Mouse (Mus musculus): ENCODE data around the gene Tia1.
"Not testable (repeated sequence)": the region's sequence is repeated elsewhere in the genome, so short reads cannot be mapped to it uniquely, and the experiment has no call there.

Tia1 gene

DNA sequence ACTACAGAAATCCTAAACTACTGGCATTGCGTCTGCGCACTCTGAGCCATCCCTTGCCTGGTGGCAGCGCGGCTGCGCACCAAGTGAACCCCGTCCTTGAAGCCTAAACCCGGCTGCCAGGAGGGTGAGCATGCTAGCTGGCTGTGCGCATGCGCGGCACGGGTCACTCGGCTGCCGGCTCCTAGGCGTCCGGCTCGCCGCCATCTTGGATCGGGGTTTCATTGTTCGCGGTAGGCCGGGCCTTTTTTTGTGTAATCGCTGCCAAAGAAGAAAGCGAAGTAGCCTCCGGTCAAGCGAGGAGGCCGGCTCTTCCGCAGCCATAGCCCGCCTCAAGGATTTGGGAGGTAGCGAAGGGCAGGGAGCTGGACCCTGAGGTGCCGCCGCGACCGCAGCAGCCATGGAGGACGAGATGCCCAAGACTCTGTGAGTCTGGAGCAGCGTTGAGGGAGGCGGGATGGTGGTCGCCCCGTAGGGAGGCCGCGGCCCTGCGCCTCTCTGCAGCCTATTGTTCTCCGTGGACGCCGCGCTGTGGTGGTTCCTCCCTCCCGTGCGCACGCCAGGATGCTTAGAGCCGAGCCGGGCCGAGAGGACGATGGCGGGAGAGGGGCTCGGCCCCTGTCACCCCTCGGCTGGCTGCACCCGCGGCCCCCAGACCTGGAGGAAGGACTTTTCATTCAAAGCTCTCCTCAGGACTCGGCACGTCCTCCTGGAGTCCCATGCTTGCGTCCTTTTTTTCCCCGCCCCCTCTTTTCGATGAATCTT, at the start of gene Tia1:
Gene Tia1, plus strand, starts transcription at position 120 of the 762 bp plus-strand sequence.
- peak; percentile 93 to 94 for DNase-seq

- DNase-seq, result no peak
Observed at GRCm38 (mm10) chr6:86354948-86355347, 49.1 kb upstream of the Tia1 start.

GRCm38 (mm10) chr6:86356956-86357355, 47.1 kb upstream of the Tia1 start:
- DNase-seq, result no peak

DNA sequence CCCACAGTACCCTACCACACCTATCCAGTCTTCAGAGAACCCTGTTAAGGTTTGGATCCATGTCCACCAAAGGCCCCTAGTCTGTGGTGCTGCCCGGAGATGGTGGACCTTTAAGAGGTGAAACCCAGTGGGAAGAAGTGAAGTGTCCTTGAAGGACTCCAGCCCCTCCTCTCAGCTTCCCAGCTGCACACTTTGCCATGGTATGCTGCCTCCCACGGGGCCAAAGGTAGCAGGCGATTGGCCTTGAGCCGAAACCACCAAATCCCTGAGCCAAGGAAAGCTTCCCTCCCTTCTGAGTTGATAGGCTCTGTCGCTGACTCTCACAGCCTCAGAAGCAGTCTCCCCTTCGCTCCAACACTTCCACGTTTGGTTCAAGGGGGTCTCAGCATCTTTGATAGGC, 43.3 kb upstream of the Tia1 start:
- no peak for DNase-seq

- no peak for DNase-seq
Observed at GRCm38 (mm10) chr6:86361373-86361772, 42.6 kb upstream of the Tia1 start.

GRCm38 (mm10) chr6:86364442-86365141, 39.4 kb upstream of the Tia1 start:
- peak; percentile 79 for DNase-seq

GRCm38 (mm10) chr6:86365371-86366124, 38.5 kb upstream of the Tia1 start, which contains the start of gene Fam136a:
Gene Fam136a (plus strand): TSS chr6:86365646.
- peak; percentile 94 for DNase-seq

DNA sequence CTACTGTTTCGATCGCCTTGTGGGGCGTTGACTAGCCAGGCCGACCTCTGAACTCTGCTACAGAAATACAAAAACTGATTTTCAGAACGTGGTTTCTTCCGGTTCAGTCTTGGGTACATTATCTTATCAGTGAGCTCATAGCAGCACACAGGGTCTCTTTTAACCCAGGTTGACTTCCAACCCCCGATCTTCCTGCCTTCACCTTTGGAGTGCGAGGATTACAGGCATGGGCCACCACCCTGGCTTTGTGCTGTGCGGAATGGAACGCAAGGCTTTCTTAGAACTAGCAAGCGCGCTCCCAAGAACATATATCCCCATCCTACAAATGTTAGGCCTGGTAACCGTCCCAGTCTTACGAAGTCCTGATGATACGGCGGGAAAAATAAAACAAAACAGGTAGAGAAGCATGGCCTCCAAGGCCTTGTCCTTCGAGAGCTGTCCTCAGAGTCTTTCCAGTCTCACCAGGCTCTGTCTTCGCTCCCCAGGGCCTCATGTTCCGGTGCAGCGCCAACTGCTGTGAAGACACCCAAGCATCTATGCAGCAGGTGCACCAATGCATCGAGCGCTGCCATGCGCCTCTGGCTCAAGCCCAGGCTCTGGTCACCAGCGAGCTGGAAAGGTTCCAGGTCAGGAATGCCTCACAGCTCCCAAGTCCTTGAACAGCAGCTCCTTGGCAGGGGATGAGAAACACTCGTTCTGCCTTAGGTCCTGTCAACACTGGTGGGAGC, 37.7 kb upstream of the Tia1 start:
- peak; percentile 2 to 6 for DNase-seq

- DNase-seq, result no peak
Observed at GRCm38 (mm10) chr6:86366853-86367249, 37.2 kb upstream of the Tia1 start.

- DNase-seq, result no peak
Observed at GRCm38 (mm10) chr6:86368479-86368878, 35.5 kb upstream of the Tia1 start.

- peak; percentile 49 to 53 for DNase-seq
Observed at GRCm38 (mm10) chr6:86370093-86370713, 33.8 kb upstream of the Tia1 start.

GRCm38 (mm10) chr6:86370764-86371339, 33.2 kb upstream of the Tia1 start, which contains the start of gene Snrpg:
Gene Snrpg (plus strand): TSS chr6:86371304.
- DNase-seq, result no peak

DNA sequence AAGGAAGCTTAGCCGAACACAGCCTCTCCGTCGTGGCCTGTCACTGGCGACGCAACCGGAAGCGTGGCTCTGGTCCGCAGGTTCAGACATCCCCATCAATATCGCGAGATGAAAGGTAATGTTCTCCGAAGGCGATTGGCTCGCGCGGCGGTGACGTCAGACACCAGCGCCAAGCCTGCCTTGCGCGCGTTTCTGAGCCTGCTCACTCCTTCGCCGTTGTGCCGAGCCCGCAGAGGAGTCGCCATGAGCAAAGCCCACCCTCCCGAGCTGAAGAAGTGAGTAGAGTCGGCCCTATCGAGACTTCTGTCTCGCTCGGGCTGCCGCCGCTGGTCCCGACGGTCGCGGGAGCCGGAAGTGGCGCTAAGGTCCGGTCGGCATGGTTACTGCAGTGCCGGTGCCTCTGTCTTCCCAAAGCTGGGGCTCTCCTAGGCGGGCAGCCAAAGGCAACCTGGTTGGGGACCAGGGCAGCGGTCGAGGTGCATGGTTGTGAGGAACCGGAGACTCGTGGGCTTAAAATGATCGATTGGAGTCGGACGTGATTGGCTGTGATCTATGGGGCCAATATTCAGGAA, 32.6 kb upstream of the Tia1 start:
- peak; percentile 94 for DNase-seq

- peak in 1 of 2 experiments; percentile 5 for DNase-seq
Observed at GRCm38 (mm10) chr6:86371950-86372516, 32.0 kb upstream of the Tia1 start.

GRCm38 (mm10) chr6:86373556-86373955, 30.5 kb upstream of the Tia1 start:
- DNase-seq, result no peak

DNA sequence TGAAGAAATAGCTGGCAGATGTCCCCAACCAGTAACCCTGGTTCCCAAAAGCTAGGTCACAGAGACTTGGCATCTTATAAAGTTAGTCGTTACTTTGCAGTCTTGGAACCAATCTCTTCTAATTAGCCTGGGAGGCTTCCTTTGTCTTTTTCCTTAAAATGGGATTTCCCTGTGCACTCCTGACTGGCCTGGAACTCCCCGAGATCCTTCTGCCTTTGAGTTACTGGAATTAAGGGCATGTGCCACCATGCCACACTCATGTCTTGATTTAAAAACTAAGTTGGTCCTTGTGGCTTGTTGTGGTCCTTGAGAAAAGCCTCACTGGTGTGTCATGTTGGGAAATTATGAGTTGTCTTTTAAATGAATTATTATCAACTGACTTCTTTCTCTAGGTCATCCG, 25.7 kb upstream of the Tia1 start:
- DNase-seq, result no peak

DNA sequence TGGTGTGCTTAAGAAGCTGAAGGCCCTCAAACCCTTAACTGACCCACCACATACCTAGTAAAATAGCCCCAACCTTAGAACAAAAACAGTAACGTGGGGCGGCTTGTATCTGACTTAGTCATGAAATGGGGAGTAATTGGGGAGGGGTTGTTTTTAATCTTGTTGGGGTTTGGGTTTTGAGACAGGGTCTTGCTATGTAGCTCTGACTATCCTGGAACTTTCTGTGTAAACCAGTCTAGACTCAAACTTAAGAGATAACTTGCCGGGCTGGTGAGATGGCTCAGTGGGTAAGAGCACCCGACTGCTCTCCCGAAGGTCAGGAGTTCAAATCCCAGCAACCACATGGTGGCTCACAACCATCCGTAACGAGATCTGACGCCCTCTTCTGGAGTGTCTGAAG, 23.9 kb upstream of the Tia1 start:
- not testable (repeated sequence) for DNase-seq

- no peak for DNase-seq
Observed at GRCm38 (mm10) chr6:86382551-86382950, 21.5 kb upstream of the Tia1 start.

- DNase-seq, result no peak
Observed at GRCm38 (mm10) chr6:86383370-86383769, 20.6 kb upstream of the Tia1 start.

- no peak for DNase-seq
Observed at GRCm38 (mm10) chr6:86384692-86385091, 19.3 kb upstream of the Tia1 start.
